Mouse (Mus musculus) limb, embryonic 14.5 days (tissue): Measurements from ENCODE around the gene Cxcr6. TPM values are rescaled to one million over a fixed set of nuclear protein-coding genes. Genes with fewer than 3 reads are reported as not detected.

ENCODE experiments used
- ATAC-seq: fragments of 200-750 bp; cut with Nextera tagmentation; 2 replicates; pipeline ENCODE4 v1.8.0; 2017; ENCODE audit warnings: low read depth, moderate number of reproducible peaks, moderate TSS enrichment; ENCODE audit not compliant: low FRiP score
- DNase-seq: peaks from one replicate; pipeline ENCODE4 v3.0.0-alpha.2; 2015; ENCODE audit warnings: low spot score
- H3K27ac ChIP-seq: fragments of 300-500 bp; sonication (generic); replicated peaks from 2 replicates; pipeline ENCODE4 v1.5.1; 2014; ENCODE audit warnings: low read depth, mild to moderate bottlenecking, low read length, moderate library complexity, mixed read lengths
- H3K27me3 ChIP-seq: fragments of 300-500 bp; sonication (generic); 2 replicates; pipeline ENCODE4 v1.6.1; 2014; ENCODE audit warnings: low read length, mixed read lengths; ENCODE audit not compliant: control insufficient read depth, insufficient read depth
- H3K36me3 ChIP-seq: fragments of 300-500 bp; sonication (generic); 2 replicates; pipeline ENCODE4 v1.6.1; 2014; ENCODE audit warnings: mild to moderate bottlenecking, low read length, moderate library complexity, mixed read lengths; ENCODE audit not compliant: control insufficient read depth, insufficient read depth
- H3K4me1 ChIP-seq: fragments of 300-500 bp; sonication (generic); 2 replicates; pipeline ENCODE4 v1.6.1; 2014; ENCODE audit warnings: antibody characterized with exemption, low read length, mixed read lengths; ENCODE audit not compliant: control insufficient read depth, insufficient read depth
- H3K4me2 ChIP-seq: fragments of 300-500 bp; sonication (generic); replicated peaks from 2 replicates; pipeline ENCODE4 v1.6.1; 2014; ENCODE audit warnings: low read depth, mild to moderate bottlenecking, low read length, moderate library complexity; ENCODE audit not compliant: severe bottlenecking
- H3K4me3 ChIP-seq: fragments of 300-500 bp; sonication (generic); replicated peaks from 2 replicates; pipeline ENCODE4 v1.5.1; 2014; ENCODE audit warnings: low read length
- H3K9ac ChIP-seq: fragments of 300-500 bp; sonication (generic); 2 replicates; pipeline ENCODE4 v1.6.1; 2014; ENCODE audit warnings: mild to moderate bottlenecking, low read depth, low read length, moderate library complexity; ENCODE audit not compliant: severe bottlenecking
- H3K9me3 ChIP-seq: fragments of 300-500 bp; sonication (generic); 2 replicates; pipeline ENCODE4 v1.6.1; 2016; ENCODE audit warnings: low read length; ENCODE audit not compliant: control insufficient read depth
- POLR2A ChIP-seq: fragments of 200-500 bp; IDR thresholded peaks from 2 replicates; pipeline ENCODE4 v1.8.0; 2012; ENCODE audit warnings: inconsistent platforms, mild to moderate bottlenecking, moderate library complexity, borderline replicate concordance; ENCODE audit not compliant: insufficient read depth, insufficient read length; ENCODE audit errors: extremely low read depth
- WGBS: fragments of 180-500 bp; shearing (Covaris S2); extraction: QIAGEN DNeasy Blood & Tissue Kit; methylation state at CpG from one replicate; pipeline ENCODE4 v1.1.7; 2014; 5-methylcytosine and 5-hydroxymethylcytosine counted together
- polyA plus RNA-seq, 2 experiments: library from polyadenylated mRNA; depleted of rRNA in 1 of 2; stranded (reverse) in 1 of 2; unstranded in 1 of 2; fragments of >200 nt; fragmentation: Nextera tagmentation in 1 of 2; extraction: Ambion mirVana in 1 of 2; gene quantifications; 2 replicates each; pipeline versions ENCODE4 v1.2.1 to v1.2.3; 2012 to 2014

The Cxcr6 gene
- polyA plus RNA-seq, 2 experiments = 0.09 to 0.44 TPM

DNA sequence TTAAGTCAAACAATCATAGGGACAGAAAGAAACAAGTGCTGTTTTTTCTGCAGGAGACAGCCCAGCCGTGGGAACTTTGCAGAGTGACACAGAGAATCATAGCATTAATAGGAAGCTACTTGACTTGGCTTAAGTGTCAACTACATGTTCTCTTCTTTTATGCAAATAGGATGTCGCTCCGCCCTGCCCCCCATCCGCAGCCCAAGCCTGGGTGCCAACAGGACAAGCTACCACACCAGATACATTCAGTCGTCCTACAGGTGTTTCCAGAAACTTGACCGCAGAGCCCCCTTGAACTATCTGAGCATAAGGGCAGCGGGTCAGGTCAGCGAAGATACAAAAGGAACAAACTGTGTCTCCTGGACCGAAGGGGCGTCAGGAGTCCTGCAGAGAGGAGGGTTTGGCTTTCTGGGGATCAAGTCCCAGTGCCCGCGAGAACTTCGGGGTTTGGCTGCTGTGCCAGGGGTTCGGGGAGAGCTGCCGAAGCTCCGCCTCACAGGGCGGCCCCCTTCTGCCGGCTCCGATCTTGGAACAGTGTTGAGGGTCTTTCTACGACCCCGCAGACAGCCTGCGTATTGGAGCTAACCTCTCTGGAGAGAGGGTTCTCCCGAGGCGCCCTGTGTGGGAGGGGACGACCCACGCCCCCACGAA is 44.9 kb downstream of the Cxcr6 start:
- Histone ChIP-seq H3K4me2 (peak overlapping the region; percentile 59), H3K36me3 (no peaks in the 10 kb centered on the region), H3K27ac (peak overlapping the region; percentile 94), H3K4me1 (peaks cover 5% of the 10 kb centered on the region; the same call in 1 of the 2 replicates), H3K4me3 (peak overlapping the region; percentile 72), H3K9me3 (no peaks in the 10 kb centered on the region), H3K9ac (peak overlapping the region; percentile 84), H3K27me3 (no peaks in the 10 kb centered on the region)
- no peak for TF ChIP-seq POLR2A
- WGBS = under 1% methylated on average over 27 of the region's 27 CpGs
- DNase-seq (peak; percentile 72), ATAC-seq (peak; percentile 74)

DNA sequence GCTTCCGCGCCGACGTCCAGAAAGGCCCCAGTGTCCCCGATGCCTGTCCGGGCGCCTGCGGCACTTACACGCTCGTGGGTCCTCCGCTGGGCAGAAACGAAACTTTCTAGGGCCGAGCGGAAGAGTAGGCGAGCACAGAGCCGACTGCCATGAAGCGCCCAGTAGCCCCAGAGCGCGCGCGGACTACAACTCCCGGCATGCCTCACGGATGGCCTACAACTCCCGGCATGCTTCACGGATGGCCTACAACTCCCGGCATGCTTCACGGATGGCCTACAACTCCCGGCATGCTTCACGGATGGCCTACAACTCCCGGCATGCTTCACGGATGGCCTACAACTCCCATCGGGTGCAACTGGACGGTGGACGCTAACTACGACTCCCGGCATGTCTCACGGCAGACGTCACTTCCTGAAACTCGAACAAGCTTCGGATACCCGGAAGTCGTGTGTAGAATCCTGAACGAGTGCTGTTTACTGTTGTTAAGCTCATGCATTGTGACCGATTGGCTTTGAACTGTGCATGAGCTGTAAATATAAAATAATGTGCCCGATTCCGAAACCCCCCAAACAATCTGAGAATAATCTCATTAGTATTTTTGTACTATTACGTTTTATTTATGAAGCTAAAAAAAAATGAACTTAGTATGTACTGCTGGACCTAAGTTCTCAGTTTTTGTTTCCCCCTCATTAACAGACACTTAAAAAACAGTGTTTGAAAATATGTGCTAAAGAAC is 45.6 kb downstream of the Cxcr6 start, which contains the start of gene Fyco1:
Gene Fyco1, minus strand, starts transcription at position 187 of the 736 bp plus-strand sequence.
- H3K27me3 ChIP-seq = no peaks in the 10 kb centered on the region
- H3K4me2 ChIP-seq = peak within 1 kb of the TSS; percentile 59
- peak; percentile 98 for DNase-seq
- H3K9me3 ChIP-seq = no peaks in the 10 kb centered on the region
- WGBS = 1% methylated on average over 46 of the region's 47 CpGs
- 0 out of 2 replicates have a peak, but pooled peaks have one; percentile 74 for TF ChIP-seq POLR2A
- H3K36me3 ChIP-seq = no peaks in the 10 kb centered on the region
- peak within 1 kb of the TSS; percentile 84 for H3K9ac ChIP-seq
- H3K4me3 ChIP-seq = peak within 1 kb of the TSS; percentile 72
- ATAC-seq = peak; percentile 96
- peaks cover 5% of the 10 kb centered on the region; the same call in 1 of the 2 replicates for H3K4me1 ChIP-seq
- H3K27ac ChIP-seq = peak within 1 kb of the TSS; percentile 94

DNA sequence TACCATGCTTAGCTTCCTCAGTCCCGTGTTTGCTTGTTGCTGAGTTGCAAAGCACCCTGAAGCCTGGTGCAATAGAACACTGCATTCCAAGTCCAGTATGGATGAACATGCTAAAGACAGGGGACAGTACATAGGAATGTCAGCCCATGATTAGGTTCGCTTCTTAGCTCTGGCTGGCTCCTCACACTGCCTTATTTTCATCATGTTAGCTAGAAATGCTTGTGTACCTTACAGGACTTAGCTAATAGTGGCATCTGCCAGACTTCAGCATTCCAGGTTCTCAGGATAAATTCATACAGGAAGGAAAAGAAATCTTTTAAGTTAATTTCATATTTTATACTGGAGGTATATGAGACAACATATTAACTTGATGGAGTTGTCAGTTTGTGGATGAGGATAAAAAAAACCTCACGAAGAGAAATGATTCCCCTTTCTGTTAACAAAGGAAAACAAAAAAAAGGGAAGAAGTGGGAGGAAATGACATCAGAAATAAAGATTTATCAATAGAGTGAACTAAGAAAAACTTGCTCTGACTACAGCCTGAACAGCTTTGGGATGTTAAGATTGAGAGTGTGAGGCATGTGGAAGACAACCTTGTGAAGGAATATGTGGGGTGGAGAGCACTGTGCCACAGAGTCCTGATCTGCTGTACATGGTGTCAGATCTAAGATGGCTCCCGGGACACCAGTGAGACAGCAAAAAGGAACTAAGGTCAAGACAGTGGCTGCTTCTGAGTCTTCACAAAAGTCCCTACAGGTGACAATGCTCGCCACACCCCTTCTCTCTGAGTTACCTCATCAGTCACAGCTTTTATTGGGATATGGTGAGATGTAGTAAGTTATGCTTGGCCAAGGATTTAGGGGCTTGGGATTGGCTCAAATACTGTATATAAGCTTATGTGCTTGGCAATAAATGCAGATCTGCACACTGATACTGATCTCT is 46.4 kb downstream of the Cxcr6 start:
- Histone ChIP-seq H3K4me1 (peaks cover 5% of the 10 kb centered on the region; the same call in 1 of the 2 replicates), H3K4me2 (peak overlapping the region; percentile 57), H3K36me3 (no peaks in the 10 kb centered on the region), H3K27ac (no peak overlapping the region), H3K9me3 (no peaks in the 10 kb centered on the region), H3K27me3 (no peaks in the 10 kb centered on the region), H3K9ac (no peak overlapping the region), H3K4me3 (peak overlapping the region; percentile 40)
- ATAC-seq (no peak), DNase-seq (no peak)
- TF ChIP-seq POLR2A = no peak
- 61% methylated on average over 5 of the region's 5 CpGs for WGBS

DNA sequence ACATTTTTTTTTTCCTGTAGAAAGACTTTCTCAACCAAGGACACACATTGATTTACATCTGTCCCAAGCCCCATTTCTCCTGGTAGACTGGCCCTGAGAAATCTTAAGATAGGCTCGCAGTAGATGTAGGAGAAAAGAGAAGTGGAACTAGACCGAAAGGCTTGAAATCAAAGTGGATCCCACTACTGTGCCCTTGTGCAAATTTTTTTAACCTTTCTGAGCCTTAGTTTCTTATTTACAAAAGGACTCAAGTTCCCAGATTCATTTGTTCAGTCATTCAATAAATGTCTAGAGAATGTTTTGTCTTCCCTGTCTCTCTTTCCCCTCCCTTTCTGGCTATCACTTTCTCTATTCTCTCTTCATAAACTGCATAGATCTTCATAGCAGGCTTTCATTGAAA is 50.6 kb downstream of the Cxcr6 start:
- peaks cover 3% of the 10 kb centered on the region; the same call in 1 of the 2 replicates for H3K4me1 ChIP-seq
- H3K9ac ChIP-seq = no peak overlapping the region
- H3K36me3 ChIP-seq = no peaks in the 10 kb centered on the region
- 83% methylated on average over 2 of the region's 2 CpGs for WGBS
- H3K4me3 ChIP-seq = no peak overlapping the region
- no peak overlapping the region for H3K4me2 ChIP-seq
- H3K9me3 ChIP-seq = no peaks in the 10 kb centered on the region
- H3K27me3 ChIP-seq = no peaks in the 10 kb centered on the region
- ATAC-seq (no peak), DNase-seq (no peak)
- TF ChIP-seq POLR2A = no peak
- no peak overlapping the region for H3K27ac ChIP-seq

Other genes with a start within 250 kb of the Cxcr6 start
- gene Slc6a20b, start 173.9 kb upstream of the Cxcr6 start, polyA plus RNA-seq (2012; rRNA removed) = 0.01 and 0.03 TPM in 2 replicates
- gene Slc6a20b, start 173.9 kb upstream of the Cxcr6 start, polyA plus RNA-seq (2014; fragmentation: Nextera tagmentation; extraction: Ambion mirVana) = 0.18 and 0.19 TPM in 2 replicates
- gene Ccr9, start 128.0 kb upstream of the Cxcr6 start, polyA plus RNA-seq (2012; rRNA removed) = 0.09 and 0.13 TPM in 2 replicates
- 0.17 and 0.30 TPM in 2 replicates for gene Ccr9, start 128.0 kb upstream of the Cxcr6 start, polyA plus RNA-seq (2014; fragmentation: Nextera tagmentation; extraction: Ambion mirVana)
- 0.06 and 0.10 TPM in 2 replicates for gene Slc6a20a, start 127.6 kb upstream of the Cxcr6 start, polyA plus RNA-seq (2012; rRNA removed)
- gene Slc6a20a, start 127.6 kb upstream of the Cxcr6 start, polyA plus RNA-seq (2014; fragmentation: Nextera tagmentation; extraction: Ambion mirVana) = 0.14 TPM in 1 of 2 replicates, not detected in the other
- gene Lztfl1, start 88.8 kb upstream of the Cxcr6 start, polyA plus RNA-seq (2012; rRNA removed) = 24.4 and 33.6 TPM in 2 replicates
- gene Lztfl1, start 88.8 kb upstream of the Cxcr6 start, polyA plus RNA-seq (2014; fragmentation: Nextera tagmentation; extraction: Ambion mirVana) = 64.8 and 74.3 TPM in 2 replicates
- gene Fyco1, start 45.4 kb downstream of the Cxcr6 start, polyA plus RNA-seq (2012; rRNA removed) = 10.7 TPM in 2 replicates
- 12.6 and 14.1 TPM in 2 replicates for gene Fyco1, start 45.4 kb downstream of the Cxcr6 start, polyA plus RNA-seq (2014; fragmentation: Nextera tagmentation; extraction: Ambion mirVana)
- 0.01 TPM in 1 of 2 replicates, not detected in the other for gene Xcr1, start 55.6 kb downstream of the Cxcr6 start, polyA plus RNA-seq (2012; rRNA removed)
- gene Xcr1, start 55.6 kb downstream of the Cxcr6 start, polyA plus RNA-seq (2014; fragmentation: Nextera tagmentation; extraction: Ambion mirVana) = not detected in 2 replicates
- gene Ccr1, start 162.2 kb downstream of the Cxcr6 start, polyA plus RNA-seq (2012; rRNA removed) = 3.2 and 3.8 TPM in 2 replicates
- 3.4 and 4.5 TPM in 2 replicates for gene Ccr1, start 162.2 kb downstream of the Cxcr6 start, polyA plus RNA-seq (2014; fragmentation: Nextera tagmentation; extraction: Ambion mirVana)
- gene Ccr1l1, start 171.9 kb downstream of the Cxcr6 start, polyA plus RNA-seq (2012; rRNA removed) = 0.10 TPM in 1 of 2 replicates, not detected in the other
- gene Ccr1l1, start 171.9 kb downstream of the Cxcr6 start, polyA plus RNA-seq (2014; fragmentation: Nextera tagmentation; extraction: Ambion mirVana) = not detected in 2 replicates
- gene Ccr3, start 215.5 kb downstream of the Cxcr6 start, polyA plus RNA-seq (2012; rRNA removed) = 0.03 and 0.04 TPM in 2 replicates
- 0.17 TPM in 1 of 2 replicates, not detected in the other for gene Ccr3, start 215.5 kb downstream of the Cxcr6 start, polyA plus RNA-seq (2014; fragmentation: Nextera tagmentation; extraction: Ambion mirVana)